Mouse (Mus musculus): ENCODE measurements around the gene Plxnb2.

DNA sequence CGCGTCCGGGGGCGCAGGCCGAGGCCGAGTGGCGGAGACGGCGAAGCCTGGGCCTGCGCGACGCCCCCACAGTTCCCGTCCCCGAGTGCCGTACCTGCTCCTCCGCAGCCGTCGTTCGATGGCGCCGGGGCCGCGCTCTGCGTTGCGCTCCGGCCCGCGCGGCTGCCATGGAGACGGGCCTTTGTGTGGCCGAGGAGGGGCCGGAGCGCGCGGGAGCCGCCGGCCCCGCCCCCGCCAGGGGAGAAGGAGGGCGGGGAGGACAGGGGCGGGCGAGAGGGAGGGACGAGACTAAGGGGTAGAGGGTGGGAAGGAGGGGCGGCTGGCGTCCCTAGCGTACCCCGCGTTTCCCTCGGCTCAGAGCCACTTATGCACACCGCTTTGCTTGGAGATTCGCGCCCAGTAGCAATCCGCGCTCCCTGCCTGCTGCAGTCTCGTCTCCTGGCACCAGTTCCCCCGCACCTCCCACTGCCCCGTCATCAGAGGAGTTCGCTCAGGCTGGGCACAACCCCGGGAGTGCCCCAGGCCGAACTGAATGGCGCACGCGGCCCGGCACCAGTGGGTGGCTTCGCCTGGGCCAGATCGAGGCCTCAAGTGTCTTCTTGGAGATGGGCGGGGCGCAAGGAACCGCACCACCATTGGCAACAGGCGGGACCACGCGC lies at the start of gene Plxnb2:
- TF ChIP-seq CTCF (IDR thresholded peaks at IDR 0.05; ENCODE audit: insufficient read depth, low read length) (no peak), POLR2A (IDR thresholded peaks at IDR 0.05; ENCODE audit: borderline replicate concordance, extremely low read depth, low read depth, low read length) (peak; percentile 66; the same call in 1 of the 2 replicates)

Data from lung, adult 2 months (tissue).